Mouse (Mus musculus) yolk sac, embryonic 10.5 days (tissue): ENCODE results near the gene Tmem176b.

Experiments used
- DNase-seq: peaks from one replicate; pipeline ENCODE4 v3.0.0-alpha.2; 2017; ENCODE audit warnings: low spot score

Tmem176b gene

GRCm38 (mm10) chr6:48787867-48788266, 53.4 kb downstream of the Tmem176b start:
- DNase-seq, result no peak

- no peak for DNase-seq
These were observed 55.7 kb downstream of the Tmem176b start for GRCm38 (mm10) chr6:48785601-48786000.

GRCm38 (mm10) chr6:48785189-48785588, 56.1 kb downstream of the Tmem176b start:
- no peak for DNase-seq

- DNase-seq, result no peak
These were observed 56.9 kb downstream of the Tmem176b start for GRCm38 (mm10) chr6:48784406-48784805.
